Mouse (Mus musculus) heart, postnatal 0 days (tissue): ENCODE measurements at regions not wholly inside any gene's neighbourhood (a gene's known extent, or its start where the extent isn't known, plus 50 kb on each side); places are given as distances from the start of the nearest gene placed in this dataset.

Experiments
- CTCF ChIP-seq: IDR thresholded peaks from 2 replicates; pipeline ENCODE4 v1.5.1; 2016; ENCODE audit warnings: antibody characterized with exemption, control low read depth, low read depth
- EP300 ChIP-seq: IDR thresholded peaks from 2 replicates; pipeline ENCODE4 v1.6.1; 2016; ENCODE audit warnings: antibody characterized with exemption, low read depth

- TF ChIP-seq CTCF (peak; percentile 67), EP300 (no peak)
Observed at GRCm38 (mm10) chr16:85677027-85677426, 123.8 kb upstream of the Cyyr1 start.
